Mouse (Mus musculus) small intestine, adult 2 months (tissue): ENCODE measurements around the gene Grb2. TPM values are rescaled to one million over a fixed set of nuclear protein-coding genes. Genes with fewer than 3 reads are reported as not detected.

Source experiments
- H3K27ac ChIP-seq: fragments of 200-500 bp; 2 replicates; pipeline ENCODE4 v1.5.1; 2012; ENCODE audit warnings: low read depth, low read length, control low read depth, inconsistent platforms; ENCODE audit not compliant: insufficient read depth
- H3K27me3 ChIP-seq: fragments of 200-500 bp; 2 replicates; pipeline ENCODE4 v1.6.1; 2012; ENCODE audit warnings: mild to moderate bottlenecking, moderate library complexity, low read length, inconsistent platforms; ENCODE audit not compliant: control insufficient read depth, insufficient read depth
- H3K36me3 ChIP-seq: fragments of 200-500 bp; 2 replicates; pipeline ENCODE4 v1.6.1; 2012; ENCODE audit warnings: mild to moderate bottlenecking, low read length, control low read depth, inconsistent platforms; ENCODE audit not compliant: control insufficient read depth, insufficient read depth
- H3K4me1 ChIP-seq: fragments of 200-500 bp; 2 replicates; pipeline ENCODE4 v1.6.1; 2012; ENCODE audit warnings: low read length, inconsistent platforms, mixed read lengths; ENCODE audit not compliant: control insufficient read depth, insufficient read depth, insufficient read length
- H3K4me3 ChIP-seq: fragments of 200-500 bp; 2 replicates; pipeline ENCODE4 v1.5.1; 2012; ENCODE audit warnings: low read depth, mild to moderate bottlenecking, control low read depth, inconsistent platforms, low read length, moderate library complexity
- CTCF ChIP-seq: fragments of 200-500 bp; IDR thresholded peaks from 2 replicates; pipeline ENCODE4 v1.5.1; 2012; ENCODE audit warnings: low read depth, mild to moderate bottlenecking, control low read depth, inconsistent platforms, low read length, moderate library complexity, mixed read lengths; ENCODE audit not compliant: insufficient replicate concordance, insufficient read length; ENCODE audit errors: extremely low read depth
- POLR2A ChIP-seq: fragments of 200-500 bp; IDR thresholded peaks from 2 replicates; pipeline ENCODE4 v1.6.1; 2012; ENCODE audit warnings: low read depth, mild to moderate bottlenecking, control low read depth, inconsistent platforms, low read length, moderate library complexity
- WGBS: fragments of 180-500 bp; shearing (Covaris S2); methylation state at CpG from one replicate; pipeline ENCODE4 v1.1.7; 2018; 5-methylcytosine and 5-hydroxymethylcytosine counted together
- polyA plus RNA-seq: library from polyadenylated mRNA; depleted of rRNA; stranded (reverse); fragments of >200 nt; gene quantifications from 2 replicates; pipeline ENCODE4 v1.2.3, GENCODE M21; 2012

Gene Grb2
- polyA plus RNA-seq, 1 experiment: 34.8 TPM

GRCm38 (mm10) chr11:115677511-115677910 lies 30.9 kb downstream of the Grb2 start:
- Histone ChIP-seq H3K4me1 (peaks cover 24% of the 10 kb centered on the region), H3K36me3 (peaks cover 8% of the 10 kb centered on the region), H3K27ac (peak overlapping the region; percentile 44), H3K27me3 (no peaks in the 10 kb centered on the region), H3K4me3 (no peak overlapping the region)
- WGBS: 20% methylated on average over 3 of the region's 3 CpGs
- TF ChIP-seq POLR2A (no peak), CTCF (no peak)

DNA sequence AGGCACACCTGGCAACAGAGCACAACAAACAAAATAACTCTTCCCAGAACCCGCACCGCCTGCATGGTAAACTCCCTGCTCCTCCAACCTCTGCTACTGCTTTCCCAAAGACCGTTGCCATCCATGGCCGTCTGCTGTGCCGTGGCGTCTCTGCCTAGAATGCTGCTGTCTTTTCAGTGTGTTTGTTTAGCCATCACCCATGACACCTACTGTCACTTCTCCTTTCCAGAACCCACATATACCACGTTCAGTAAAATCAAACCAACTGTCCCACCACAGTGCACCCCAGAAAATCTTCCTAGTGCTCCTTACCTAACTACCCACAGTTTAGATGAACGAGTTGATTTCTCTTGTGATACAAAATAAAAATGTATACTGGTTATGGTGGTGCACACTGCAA lies 31.7 kb downstream of the Grb2 start:
- WGBS: 84% methylated on average over 8 of the region's 8 CpGs
- Histone ChIP-seq H3K27me3 (no peaks in the 10 kb centered on the region), H3K36me3 (peaks cover 7% of the 10 kb centered on the region; the same call in 1 of the 2 replicates), H3K4me1 (peaks cover 26% of the 10 kb centered on the region), H3K27ac (no peak overlapping the region), H3K4me3 (no peak overlapping the region)
- TF ChIP-seq CTCF: no peak

GRCm38 (mm10) chr11:115674235-115674865 lies 34.0 kb downstream of the Grb2 start:
- H3K27me3 ChIP-seq: no peaks in the 10 kb centered on the region
- H3K4me3 ChIP-seq: no peak overlapping the region
- H3K4me1 ChIP-seq: peaks cover 29% of the 10 kb centered on the region
- WGBS: 61% methylated on average over 9 of the region's 9 CpGs
- H3K27ac ChIP-seq: no peak overlapping the region
- TF ChIP-seq CTCF: no peak
- no peak for TF ChIP-seq POLR2A
- H3K36me3 ChIP-seq: peaks cover 7% of the 10 kb centered on the region; the same call in 1 of the 2 replicates

DNA sequence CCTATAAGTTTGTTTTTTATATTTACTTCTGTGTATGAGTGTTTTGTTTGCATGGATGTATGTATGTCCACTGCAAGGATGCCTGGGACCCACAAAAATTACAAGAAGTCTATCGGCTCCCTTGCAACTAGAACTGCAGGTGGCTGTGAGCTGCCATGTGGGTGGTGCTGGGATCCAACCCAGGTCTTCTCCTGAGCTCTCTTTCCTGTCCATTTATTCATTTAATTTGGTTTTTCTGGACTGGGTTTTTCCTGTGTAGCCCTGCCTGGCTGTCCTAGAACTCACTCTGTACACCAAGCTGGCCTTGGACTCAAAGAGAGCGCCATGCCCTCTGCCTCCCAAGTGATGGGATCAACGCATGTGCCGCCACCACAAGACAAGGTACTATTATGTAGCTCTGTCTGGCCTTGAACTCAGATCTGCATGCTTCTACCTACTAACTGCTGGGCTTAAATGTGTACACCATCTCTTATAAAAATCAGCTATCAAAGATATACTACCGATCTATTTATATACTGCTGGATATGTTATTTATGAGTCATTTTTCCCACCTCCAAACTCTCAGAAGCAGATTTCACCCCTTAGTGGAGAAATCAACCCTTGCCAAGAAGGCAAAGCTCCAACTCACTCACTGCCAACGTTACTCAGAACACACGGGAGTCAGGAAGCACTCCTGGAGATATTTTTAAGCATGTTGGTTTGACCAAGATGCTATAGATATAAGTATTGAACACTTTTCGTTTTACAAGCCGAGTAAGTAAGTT lies 34.7 kb downstream of the Grb2 start:
- no peaks in the 10 kb centered on the region for H3K27me3 ChIP-seq
- no peak overlapping the region for H3K27ac ChIP-seq
- H3K36me3 ChIP-seq: peaks cover 7% of the 10 kb centered on the region; the same call in 1 of the 2 replicates
- TF ChIP-seq POLR2A (no peak), CTCF (no peak)
- H3K4me1 ChIP-seq: peaks cover 24% of the 10 kb centered on the region
- no peak overlapping the region for H3K4me3 ChIP-seq
- WGBS: 64% methylated on average over 9 of the region's 9 CpGs

DNA sequence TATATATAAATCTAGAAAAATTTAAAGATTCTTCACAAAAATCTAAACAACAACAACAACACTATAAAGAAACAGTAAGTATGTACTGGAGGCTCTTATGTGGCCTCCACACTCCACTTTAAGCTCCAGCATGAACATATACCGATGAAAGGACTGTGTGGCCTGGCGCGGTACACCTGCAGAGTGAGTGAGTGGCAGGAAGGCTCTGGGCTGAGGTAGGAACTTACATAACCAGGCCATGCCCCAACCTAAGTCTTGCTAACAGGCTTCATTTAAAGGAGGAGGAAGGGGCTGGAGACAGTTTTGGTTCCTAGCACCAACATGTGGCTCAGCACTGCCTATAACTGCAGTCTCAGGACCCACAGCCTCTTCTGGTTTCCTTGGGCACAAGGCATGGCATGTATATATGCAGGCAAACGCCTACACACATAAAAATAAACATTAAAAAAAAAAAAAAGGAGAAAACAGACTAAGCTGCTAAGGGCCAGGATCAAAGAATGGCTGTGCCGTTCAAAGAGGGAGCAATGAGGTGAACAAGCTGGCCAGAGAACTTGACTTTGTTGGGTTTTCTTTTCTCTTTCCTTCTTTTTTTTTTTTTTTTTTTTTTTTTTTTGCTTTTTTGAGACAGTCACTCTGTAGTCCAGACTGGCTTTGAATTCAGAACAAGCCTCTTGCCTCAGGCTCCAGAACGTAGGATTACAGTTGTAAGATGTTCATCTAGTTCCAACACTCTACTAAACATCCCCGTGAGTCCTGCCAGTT lies 36.0 kb downstream of the Grb2 start:
- Histone ChIP-seq H3K27ac (no peak overlapping the region), H3K27me3 (no peaks in the 10 kb centered on the region), H3K4me3 (no peak overlapping the region), H3K36me3 (peaks cover 6% of the 10 kb centered on the region; the same call in 1 of the 2 replicates), H3K4me1 (peaks cover 20% of the 10 kb centered on the region)
- WGBS: 66% methylated on average over 7 of the region's 7 CpGs
- no peak for TF ChIP-seq CTCF
- TF ChIP-seq POLR2A: no peak

GRCm38 (mm10) chr11:115670451-115671050 lies 37.8 kb downstream of the Grb2 start:
- Histone ChIP-seq H3K4me1 (peaks cover 15% of the 10 kb centered on the region), H3K4me3 (no peak overlapping the region), H3K27me3 (no peaks in the 10 kb centered on the region), H3K36me3 (no peaks in the 10 kb centered on the region), H3K27ac (no peak overlapping the region)
- TF ChIP-seq POLR2A (no peak), CTCF (no peak)
- WGBS: 19% methylated on average over 5 of the region's 5 CpGs
